Mouse (Mus musculus) embryonic fibroblast, embryonic 13.5 days (primary cell): ENCODE measurements at regions not wholly inside any gene's neighbourhood (a gene's known extent, or its start where the extent isn't known, plus 50 kb on each side); places are given as distances from the start of the nearest gene placed in this dataset.

ENCODE experiments used
- CTCF ChIP-seq: IDR thresholded peaks from 2 replicates; pipeline ENCODE4 v1.5.1; 2011; ENCODE audit warnings: mild to moderate bottlenecking, control low read depth, low read length, moderate library complexity, borderline replicate concordance; ENCODE audit not compliant: insufficient read depth
- POLR2A ChIP-seq: IDR thresholded peaks from 2 replicates; pipeline ENCODE4 v1.6.1; 2011; ENCODE audit warnings: low read depth, mild to moderate bottlenecking, control low read depth, low read length, moderate library complexity

GRCm38 (mm10) chr13:70385292-70385691 is 252.1 kb downstream of the Ice1 start:
- TF ChIP-seq CTCF (no peak), POLR2A (no peak)
